Mouse (Mus musculus) heart, embryonic 16.5 days (tissue): ENCODE results near the gene Camk2d. TPM values are rescaled to one million over a fixed set of nuclear protein-coding genes. Genes with fewer than 3 reads are reported as not detected.

Source experiments
- ATAC-seq: fragments of 200-750 bp; cut with Nextera tagmentation; replicated peaks from 2 replicates; pipeline ENCODE4 v1.8.0; 2017; ENCODE audit warnings: moderate number of reproducible peaks; ENCODE audit not compliant: insufficient read depth, low FRiP score; ENCODE audit errors: extremely low read depth
- H3K27ac ChIP-seq: fragments of 300-500 bp; sonication (generic); 2 replicates; pipeline ENCODE4 v1.5.1; 2014; ENCODE audit warnings: mild to moderate bottlenecking, low read length, control low read depth, moderate library complexity
- H3K27me3 ChIP-seq: fragments of 300-500 bp; sonication (generic); 2 replicates; pipeline ENCODE4 v1.6.1; 2014; ENCODE audit warnings: low read length, mixed read lengths; ENCODE audit not compliant: control insufficient read depth, insufficient read depth
- H3K36me3 ChIP-seq: fragments of 300-500 bp; sonication (generic); 2 replicates; pipeline ENCODE4 v1.6.1; 2014; ENCODE audit not compliant: control insufficient read depth, insufficient read depth
- H3K4me1 ChIP-seq: fragments of 300-500 bp; sonication (generic); 2 replicates; pipeline ENCODE4 v1.6.1; 2014; ENCODE audit warnings: low read length, mixed read lengths; ENCODE audit not compliant: control insufficient read depth, insufficient read depth
- H3K4me2 ChIP-seq: fragments of 300-500 bp; sonication (generic); 2 replicates; pipeline ENCODE4 v1.6.1; 2014; ENCODE audit warnings: low read depth, mild to moderate bottlenecking, control low read depth, low read length
- H3K4me3 ChIP-seq: fragments of 300-500 bp; sonication (generic); 2 replicates; pipeline ENCODE4 v1.5.1; 2014; ENCODE audit warnings: mild to moderate bottlenecking, control low read depth, low read length
- H3K9ac ChIP-seq: fragments of 300-500 bp; sonication (generic); 2 replicates; pipeline ENCODE4 v1.6.1; 2014; ENCODE audit warnings: low read length, control low read depth
- H3K9me3 ChIP-seq: fragments of 300-500 bp; sonication (generic); replicated peaks from 2 replicates; pipeline ENCODE4 v1.6.1; 2016; ENCODE audit warnings: low read length; ENCODE audit not compliant: control insufficient read depth
- WGBS: fragments of 180-500 bp; shearing (Covaris S2); extraction: QIAGEN DNeasy Blood & Tissue Kit; methylation state at CpG from one replicate; pipeline ENCODE4 v1.1.7; 2014; 5-methylcytosine and 5-hydroxymethylcytosine counted together
- polyA plus RNA-seq: library from polyadenylated mRNA; unstranded; fragments of >200 nt; fragmentation: Nextera tagmentation; extraction: Ambion mirVana; gene quantifications from 2 replicates; pipeline ENCODE4 v1.2.1, GENCODE M21; 2015

Gene Camk2d
- polyA plus RNA-seq: 111 and 112 TPM in 2 replicates

GRCm38 (mm10) chr3:126596086-126596485, at the start of gene Camk2d:
Gene Camk2d, plus strand, starts transcription at chr3:126596302.
- H3K4me1 ChIP-seq: peaks cover 11% of the 10 kb centered on the region
- no peaks in the 10 kb centered on the region for H3K27me3 ChIP-seq
- WGBS: under 1% methylated on average over 16 of the region's 16 CpGs
- H3K9me3 ChIP-seq: no peaks in the 10 kb centered on the region
- peak within 1 kb of the TSS; percentile 97 for H3K9ac ChIP-seq
- peak within 1 kb of the TSS; percentile 98 for H3K4me2 ChIP-seq
- H3K27ac ChIP-seq: peak within 1 kb of the TSS; percentile 100
- ATAC-seq: peak; percentile 87
- peak within 1 kb of the TSS; percentile 93 for H3K4me3 ChIP-seq
- peaks cover 6% of the 10 kb centered on the region; the same call in 1 of the 2 replicates for H3K36me3 ChIP-seq

- Histone ChIP-seq H3K36me3 (no peaks in the 10 kb centered on the region), H3K9ac (no peak overlapping the region), H3K27me3 (no peaks in the 10 kb centered on the region), H3K9me3 (no peaks in the 10 kb centered on the region), H3K4me1 (no peaks in the 10 kb centered on the region), H3K4me3 (no peak overlapping the region), H3K27ac (no peak overlapping the region), H3K4me2 (no peak overlapping the region)
- no peak for ATAC-seq
These were observed 48.2 kb upstream of the Camk2d start for GRCm38 (mm10) chr3:126547941-126548340.

- no peak overlapping the region for H3K4me3 ChIP-seq
- H3K27me3 ChIP-seq: no peaks in the 10 kb centered on the region
- no peak for ATAC-seq
- H3K4me1 ChIP-seq: no peaks in the 10 kb centered on the region
- no peak overlapping the region for H3K4me2 ChIP-seq
- H3K27ac ChIP-seq: no peak overlapping the region
- no peaks in the 10 kb centered on the region for H3K36me3 ChIP-seq
- WGBS: 63% methylated on average over 2 of the region's 2 CpGs
- H3K9ac ChIP-seq: no peak overlapping the region
- H3K9me3 ChIP-seq: no peaks in the 10 kb centered on the region
These were observed 32.5 kb upstream of the Camk2d start for GRCm38 (mm10) chr3:126563646-126564045.

- H3K4me1 ChIP-seq: no peaks in the 10 kb centered on the region
- no peaks in the 10 kb centered on the region for H3K36me3 ChIP-seq
- no peaks in the 10 kb centered on the region for H3K27me3 ChIP-seq
- H3K4me3 ChIP-seq: no peak overlapping the region
- ATAC-seq: no peak
- H3K9ac ChIP-seq: no peak overlapping the region
- 75% methylated on average over 1 of the region's 1 CpGs for WGBS
- no peaks in the 10 kb centered on the region for H3K9me3 ChIP-seq
- no peak overlapping the region for H3K27ac ChIP-seq
- H3K4me2 ChIP-seq: no peak overlapping the region
These were observed 25.5 kb upstream of the Camk2d start for GRCm38 (mm10) chr3:126570628-126571027.

- Histone ChIP-seq H3K9me3 (no peaks in the 10 kb centered on the region), H3K9ac (no peak overlapping the region), H3K27me3 (no peaks in the 10 kb centered on the region), H3K36me3 (no peaks in the 10 kb centered on the region), H3K4me3 (no peak overlapping the region), H3K27ac (no peak overlapping the region), H3K4me2 (no peak overlapping the region), H3K4me1 (no peaks in the 10 kb centered on the region)
- no peak for ATAC-seq
- WGBS: 66% methylated on average over 5 of the region's 5 CpGs
These were observed 23.2 kb upstream of the Camk2d start for GRCm38 (mm10) chr3:126572915-126573314.

GRCm38 (mm10) chr3:126575927-126576326, 20.2 kb upstream of the Camk2d start:
- Histone ChIP-seq H3K27me3 (no peaks in the 10 kb centered on the region), H3K4me2 (no peak overlapping the region), H3K9me3 (no peaks in the 10 kb centered on the region), H3K9ac (no peak overlapping the region), H3K4me1 (no peaks in the 10 kb centered on the region), H3K4me3 (no peak overlapping the region), H3K27ac (no peak overlapping the region), H3K36me3 (no peaks in the 10 kb centered on the region)
- 65% methylated on average over 2 of the region's 2 CpGs for WGBS
- ATAC-seq: no peak

GRCm38 (mm10) chr3:126586134-126586533, 10.0 kb upstream of the Camk2d start:
- no peak overlapping the region for H3K27ac ChIP-seq
- 80% methylated on average over 3 of the region's 3 CpGs for WGBS
- ATAC-seq: no peak

GRCm38 (mm10) chr3:126587477-126587876, 8.6 kb upstream of the Camk2d start:
- no peaks in the 10 kb centered on the region for H3K36me3 ChIP-seq
- H3K4me3 ChIP-seq: no peak overlapping the region
- H3K4me2 ChIP-seq: no peak overlapping the region
- H3K4me1 ChIP-seq: no peaks in the 10 kb centered on the region
- 76% methylated on average over 3 of the region's 3 CpGs for WGBS
- H3K27ac ChIP-seq: no peak overlapping the region
- H3K27me3 ChIP-seq: no peaks in the 10 kb centered on the region
- H3K9me3 ChIP-seq: no peaks in the 10 kb centered on the region
- no peak overlapping the region for H3K9ac ChIP-seq
- ATAC-seq: no peak

More at GRCm38 (mm10) chr3:126586134-126586533, 10.0 kb upstream of the Camk2d start:
- no peak overlapping the region for H3K4me2 ChIP-seq
- H3K9ac ChIP-seq: no peak overlapping the region
- H3K4me3 ChIP-seq: no peak overlapping the region
- no peaks in the 10 kb centered on the region for H3K36me3 ChIP-seq
- H3K4me1 ChIP-seq: no peaks in the 10 kb centered on the region
- no peaks in the 10 kb centered on the region for H3K9me3 ChIP-seq
- H3K27me3 ChIP-seq: no peaks in the 10 kb centered on the region

- ATAC-seq: no peak
- no peaks in the 10 kb centered on the region for H3K27me3 ChIP-seq
- H3K36me3 ChIP-seq: no peaks in the 10 kb centered on the region
- H3K4me3 ChIP-seq: no peak overlapping the region
- H3K9me3 ChIP-seq: no peaks in the 10 kb centered on the region
- no peak overlapping the region for H3K27ac ChIP-seq
- H3K4me1 ChIP-seq: no peaks in the 10 kb centered on the region
- 86% methylated on average over 7 of the region's 7 CpGs for WGBS
- no peak overlapping the region for H3K9ac ChIP-seq
- H3K4me2 ChIP-seq: no peak overlapping the region
These were observed 6.5 kb upstream of the Camk2d start for GRCm38 (mm10) chr3:126589556-126589955.
